Mouse (Mus musculus): ENCODE measurements around the gene Tbc1d5. TPM values are rescaled to one million over a fixed set of nuclear protein-coding genes. Genes with fewer than 3 reads are reported as not detected.

The Tbc1d5 gene
- polyA plus RNA-seq (2015; fragmentation: Nextera tagmentation; extraction: Ambion mirVana) = 6.8 and 6.9 TPM in 2 replicates

GRCm38 (mm10) chr17:51179195-51179953 lies at the start of gene Tbc1d5:
TSS of gene Tbc1d5 (minus strand) at chr17:51179352.
- Histone ChIP-seq H3K27me3 (no peaks in the 10 kb centered on the region), H3K4me3 (peak within 1 kb of the TSS; percentile 79), H3K9me3 (replicated peaks) (no peaks in the 10 kb centered on the region), H3K4me1 (peaks cover 12% of the 10 kb centered on the region), H3K4me2 (peak within 1 kb of the TSS; percentile 76), H3K36me3 (ENCODE audit: poor library complexity, severe bottlenecking) (no peaks in the 10 kb centered on the region), H3K9ac (peak within 1 kb of the TSS; percentile 96), H3K27ac (peak within 1 kb of the TSS; percentile 98)
- peak; percentile 93 for ATAC-seq
- 3% methylated on average over 45 of the region's 54 CpGs for WGBS

GRCm38 (mm10) chr17:51226056-51226455 lies 46.9 kb upstream of the Tbc1d5 start:
- ATAC-seq = no peak
- no peak overlapping the region for H3K27ac ChIP-seq
- H3K4me3 ChIP-seq = no peak overlapping the region
- no peak overlapping the region for H3K9ac ChIP-seq
- no peaks in the 10 kb centered on the region for H3K9me3 ChIP-seq (replicated peaks)
- H3K4me2 ChIP-seq = no peak overlapping the region
- H3K4me1 ChIP-seq = no peaks in the 10 kb centered on the region
- 68% methylated on average over 1 of the region's 1 CpGs for WGBS
- no peaks in the 10 kb centered on the region for H3K36me3 ChIP-seq (ENCODE audit: poor library complexity, severe bottlenecking)
- H3K27me3 ChIP-seq = no peaks in the 10 kb centered on the region

- Histone ChIP-seq H3K9me3 (replicated peaks) (no peaks in the 10 kb centered on the region), H3K4me1 (no peaks in the 10 kb centered on the region), H3K9ac (no peak overlapping the region), H3K4me2 (no peak overlapping the region), H3K27ac (no peak overlapping the region), H3K4me3 (no peak overlapping the region), H3K36me3 (ENCODE audit: poor library complexity, severe bottlenecking) (no peaks in the 10 kb centered on the region), H3K27me3 (no peaks in the 10 kb centered on the region)
- ATAC-seq = peak; percentile 48; the same call in 1 of the 2 replicates
- WGBS = 3% methylated on average over 4 of the region's 4 CpGs
These were observed 44.0 kb upstream of the Tbc1d5 start for GRCm38 (mm10) chr17:51223152-51223551.

DNA sequence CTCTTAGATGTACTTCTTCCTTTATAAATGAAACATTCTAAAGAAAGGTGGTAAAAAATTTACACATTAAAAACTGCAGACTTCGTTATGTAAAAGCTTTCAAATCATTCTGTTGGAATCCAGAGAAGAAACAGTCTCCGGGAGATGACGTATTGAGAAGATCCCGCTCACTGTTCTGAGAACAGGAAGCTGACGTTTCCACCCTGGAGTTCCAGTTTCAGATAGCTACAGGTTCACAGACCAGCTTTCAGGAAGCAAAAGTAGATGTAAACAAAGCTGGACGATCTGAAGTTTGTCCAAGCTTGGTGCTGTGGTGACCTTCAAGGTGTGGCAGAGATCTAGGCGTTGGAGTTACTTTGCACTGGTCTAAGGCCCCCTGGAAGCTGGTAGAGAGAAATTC lies 41.9 kb upstream of the Tbc1d5 start:
- no peak overlapping the region for H3K4me2 ChIP-seq
- H3K36me3 ChIP-seq (ENCODE audit: poor library complexity, severe bottlenecking) = no peaks in the 10 kb centered on the region
- H3K27ac ChIP-seq = no peak overlapping the region
- no peak for ATAC-seq
- no peak overlapping the region for H3K4me3 ChIP-seq
- H3K9ac ChIP-seq = no peak overlapping the region
- no peaks in the 10 kb centered on the region for H3K4me1 ChIP-seq
- no peaks in the 10 kb centered on the region for H3K27me3 ChIP-seq
- WGBS = 89% methylated on average over 7 of the region's 7 CpGs
- H3K9me3 ChIP-seq (replicated peaks) = no peaks in the 10 kb centered on the region

- no peak overlapping the region for H3K9ac ChIP-seq
- 94% methylated on average over 3 of the region's 3 CpGs for WGBS
- H3K27ac ChIP-seq = no peak overlapping the region
- no peak overlapping the region for H3K4me2 ChIP-seq
- no peaks in the 10 kb centered on the region for H3K9me3 ChIP-seq (replicated peaks)
- no peaks in the 10 kb centered on the region for H3K4me1 ChIP-seq
- ATAC-seq = no peak
- H3K27me3 ChIP-seq = no peaks in the 10 kb centered on the region
- no peak overlapping the region for H3K4me3 ChIP-seq
- no peaks in the 10 kb centered on the region for H3K36me3 ChIP-seq (ENCODE audit: poor library complexity, severe bottlenecking)
These were observed 40.7 kb upstream of the Tbc1d5 start for GRCm38 (mm10) chr17:51219897-51220296.

DNA sequence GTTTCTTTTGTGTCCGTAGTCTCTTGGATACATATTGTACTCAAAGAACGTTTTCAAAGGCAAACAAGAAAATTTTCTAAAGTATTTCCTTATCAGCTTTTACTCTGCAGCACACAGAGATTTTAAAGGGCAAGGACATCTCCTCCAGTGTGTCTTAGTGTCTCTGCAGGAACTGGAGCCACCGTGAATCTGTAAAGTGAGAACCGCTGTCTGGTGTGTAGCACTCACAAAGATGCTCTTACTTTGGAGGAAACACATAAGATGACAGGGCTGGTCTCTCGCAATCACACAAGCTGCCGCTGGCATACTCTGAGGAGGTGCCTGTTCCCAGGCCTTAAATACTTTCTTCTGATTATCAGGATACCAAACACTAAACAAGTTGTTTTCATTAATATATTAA lies 37.3 kb upstream of the Tbc1d5 start:
- Histone ChIP-seq H3K4me3 (no peak overlapping the region), H3K27ac (no peak overlapping the region), H3K4me2 (no peak overlapping the region), H3K9me3 (replicated peaks) (no peaks in the 10 kb centered on the region), H3K4me1 (no peaks in the 10 kb centered on the region), H3K36me3 (ENCODE audit: poor library complexity, severe bottlenecking) (no peaks in the 10 kb centered on the region), H3K9ac (no peak overlapping the region), H3K27me3 (no peaks in the 10 kb centered on the region)
- 95% methylated on average over 6 of the region's 6 CpGs for WGBS
- no peak for ATAC-seq

- Histone ChIP-seq H3K27ac (no peak overlapping the region), H3K27me3 (no peaks in the 10 kb centered on the region), H3K36me3 (ENCODE audit: poor library complexity, severe bottlenecking) (no peaks in the 10 kb centered on the region), H3K9ac (no peak overlapping the region), H3K4me1 (no peaks in the 10 kb centered on the region), H3K4me3 (no peak overlapping the region), H3K9me3 (replicated peaks) (no peaks in the 10 kb centered on the region), H3K4me2 (no peak overlapping the region)
- WGBS = 96% methylated on average over 2 of the region's 2 CpGs
- ATAC-seq = no peak
These were observed 30.4 kb upstream of the Tbc1d5 start for GRCm38 (mm10) chr17:51209565-51209964.

- 85% methylated on average over 2 of the region's 2 CpGs for WGBS
- Histone ChIP-seq H3K36me3 (ENCODE audit: poor library complexity, severe bottlenecking) (no peaks in the 10 kb centered on the region), H3K4me1 (no peaks in the 10 kb centered on the region), H3K9me3 (replicated peaks) (no peaks in the 10 kb centered on the region), H3K4me3 (no peak overlapping the region), H3K4me2 (no peak overlapping the region), H3K9ac (no peak overlapping the region), H3K27ac (no peak overlapping the region), H3K27me3 (no peaks in the 10 kb centered on the region)
- no peak for ATAC-seq
These were observed 25.5 kb upstream of the Tbc1d5 start for GRCm38 (mm10) chr17:51204643-51205042.

DNA sequence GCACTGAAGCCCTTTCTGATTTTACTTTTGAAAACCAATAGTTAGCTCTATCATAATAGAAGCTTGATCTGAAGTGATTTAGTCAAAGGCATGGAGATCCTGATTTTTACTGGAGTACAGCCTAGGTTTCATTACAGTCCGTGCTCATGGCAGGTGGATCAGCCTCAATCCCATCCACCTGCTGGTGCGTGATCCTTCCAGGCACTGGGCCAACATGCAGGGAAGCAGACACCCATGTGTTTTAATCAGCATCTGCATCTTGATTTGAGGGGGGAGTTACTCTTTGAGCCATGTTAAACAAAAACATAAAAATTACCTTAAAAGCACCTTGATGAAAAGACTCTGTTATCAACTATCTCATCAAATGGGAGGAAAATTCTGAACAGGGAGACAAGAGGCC lies 16.4 kb upstream of the Tbc1d5 start:
- WGBS = 68% methylated on average over 2 of the region's 2 CpGs
- H3K27me3 ChIP-seq = no peaks in the 10 kb centered on the region

GRCm38 (mm10) chr17:51194787-51195186 lies 15.6 kb upstream of the Tbc1d5 start:
- no peak overlapping the region for H3K9ac ChIP-seq
- H3K27ac ChIP-seq = no peak overlapping the region
- no peak overlapping the region for H3K4me2 ChIP-seq
- no peak overlapping the region for H3K4me3 ChIP-seq
- no peaks in the 10 kb centered on the region for H3K4me1 ChIP-seq
- ATAC-seq = no peak
- H3K9me3 ChIP-seq (replicated peaks) = no peaks in the 10 kb centered on the region
- H3K27me3 ChIP-seq = no peaks in the 10 kb centered on the region
- H3K36me3 ChIP-seq (ENCODE audit: poor library complexity, severe bottlenecking) = no peaks in the 10 kb centered on the region
- 82% methylated on average over 2 of the region's 2 CpGs for WGBS

More for the DNA sequence above, 16.4 kb upstream of the Tbc1d5 start:
- H3K36me3 ChIP-seq (ENCODE audit: poor library complexity, severe bottlenecking) = no peaks in the 10 kb centered on the region
- no peak overlapping the region for H3K4me3 ChIP-seq
- no peaks in the 10 kb centered on the region for H3K9me3 ChIP-seq (replicated peaks)
- no peak overlapping the region for H3K27ac ChIP-seq
- H3K9ac ChIP-seq = no peak overlapping the region
- ATAC-seq = no peak
- H3K4me1 ChIP-seq = no peaks in the 10 kb centered on the region
- no peak overlapping the region for H3K4me2 ChIP-seq

DNA sequence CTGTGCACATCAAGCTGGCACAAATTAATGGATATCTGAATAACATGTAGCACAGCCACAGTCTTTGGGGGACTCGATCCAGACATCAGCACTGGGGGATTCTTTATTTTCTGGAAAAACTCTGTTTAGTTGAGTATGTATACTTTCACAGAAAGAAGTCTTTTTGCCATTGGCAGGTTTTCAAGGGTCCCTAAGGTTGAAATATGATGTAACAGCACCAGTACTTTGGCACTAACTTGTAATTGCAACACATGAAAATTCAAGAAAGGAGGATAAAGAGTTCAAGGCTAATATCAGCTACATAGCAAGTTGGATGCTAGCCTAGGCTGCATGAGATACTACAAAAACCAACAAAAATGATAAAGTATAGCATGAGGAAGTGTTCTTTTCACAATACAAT lies 12.2 kb upstream of the Tbc1d5 start:
- no peaks in the 10 kb centered on the region for H3K36me3 ChIP-seq (ENCODE audit: poor library complexity, severe bottlenecking)
- no peak overlapping the region for H3K9ac ChIP-seq
- ATAC-seq = no peak

GRCm38 (mm10) chr17:51182715-51183114 lies 3.6 kb upstream of the Tbc1d5 start:
- H3K27me3 ChIP-seq = no peaks in the 10 kb centered on the region
- H3K9me3 ChIP-seq (replicated peaks) = no peaks in the 10 kb centered on the region
- no peak overlapping the region for H3K4me3 ChIP-seq
- no peak overlapping the region for H3K27ac ChIP-seq
- no peak overlapping the region for H3K9ac ChIP-seq
- 79% methylated on average over 2 of the region's 2 CpGs for WGBS
- peaks cover 10% of the 10 kb centered on the region for H3K4me1 ChIP-seq
- ATAC-seq = no peak
- no peaks in the 10 kb centered on the region for H3K36me3 ChIP-seq (ENCODE audit: poor library complexity, severe bottlenecking)
- H3K4me2 ChIP-seq = no peak overlapping the region

More for the DNA sequence above, 12.2 kb upstream of the Tbc1d5 start:
- no peaks in the 10 kb centered on the region for H3K9me3 ChIP-seq (replicated peaks)
- no peak overlapping the region for H3K4me3 ChIP-seq
- no peaks in the 10 kb centered on the region for H3K4me1 ChIP-seq
- 96% methylated on average over 1 of the region's 1 CpGs for WGBS
- no peak overlapping the region for H3K27ac ChIP-seq
- H3K27me3 ChIP-seq = no peaks in the 10 kb centered on the region
- H3K4me2 ChIP-seq = no peak overlapping the region

All from forebrain, embryonic 13.5 days (tissue).